Mouse (Mus musculus) heart, postnatal 14 days (tissue): ENCODE results near the gene Prkag2. TPM values are rescaled to one million over a fixed set of nuclear protein-coding genes. Genes with fewer than 3 reads are reported as not detected.

Experiments used
- DNase-seq, 2 experiments: peaks; one replicate each; pipeline ENCODE4 v3.0.0; 2021 to 2022
- intact Hi-C: fragments of 180-260 bp; cut with DNase I; formaldehyde crosslinking; loops from one replicate; pipeline ENCODE4 v1.15.1; 2025
- total RNA-seq, 2 experiments: library from RNA; stranded (reverse); gene quantifications; 2 replicates each; pipeline ENCODE4 v1.2.3; 2021

The Prkag2 gene
- total RNA-seq, 2 experiments from 2014 or later: 41.9 to 43.5 TPM

GRCm38 (mm10) chr5:24904001-24904400 is 196.4 kb downstream of the Prkag2 start:
- intact Hi-C loops: loop anchor here (10.0 kb wide), 1 partner anchor 181 kb away; no protein-coding TSS in a partner anchor
- DNase-seq: no peak

DNA sequence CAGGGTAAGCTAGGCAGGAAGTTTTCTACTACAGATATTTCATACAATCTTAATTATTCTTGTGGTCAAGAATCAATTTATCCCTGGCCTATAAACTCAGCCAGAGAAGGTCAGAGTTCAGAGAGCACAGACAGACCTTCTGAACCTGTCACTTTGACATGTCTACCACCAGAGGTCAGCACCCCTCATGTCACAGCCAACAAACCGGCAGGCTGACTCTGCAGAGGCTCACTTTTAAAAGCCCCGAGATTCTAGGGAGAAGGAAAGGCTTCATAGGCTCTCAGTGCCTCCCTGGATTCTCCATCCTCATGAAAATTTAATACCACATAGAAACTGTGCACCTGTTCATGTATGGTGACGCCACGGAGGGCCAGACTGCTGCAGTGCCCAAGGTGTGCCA is 197.6 kb downstream of the Prkag2 start:
- peak; percentile 36 to 49 for DNase-seq

GRCm38 (mm10) chr5:24895606-24896005 is 204.8 kb downstream of the Prkag2 start:
- no peak for DNase-seq
- intact Hi-C loops: no loop called here

More for the DNA sequence above, 197.6 kb downstream of the Prkag2 start:
- intact Hi-C loops: loop anchor here (2.0 to 10.0 kb wide), 2 partner anchors 108 to 182 kb away; no protein-coding TSS in a partner anchor

DNA sequence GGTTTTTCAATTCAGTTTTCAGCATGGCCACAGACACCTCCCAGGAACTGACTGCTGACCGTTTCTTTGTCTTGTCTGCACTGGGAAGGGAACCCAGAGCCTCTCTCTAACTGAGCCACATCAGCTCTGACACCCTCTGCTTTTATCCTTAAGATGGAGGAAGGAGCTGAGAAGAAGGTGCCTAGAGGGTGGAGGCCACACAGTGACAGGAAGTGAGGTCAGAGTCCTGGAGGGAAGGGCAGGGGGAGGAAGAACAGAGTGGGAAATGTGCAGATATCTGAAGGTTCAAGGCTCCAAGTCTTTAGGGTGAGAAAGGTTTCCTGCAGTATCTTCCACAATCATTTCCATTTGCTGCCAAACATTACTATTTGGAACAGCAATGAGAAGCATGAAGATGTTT is 205.6 kb downstream of the Prkag2 start:
- intact Hi-C loops: no loop called here
- no peak for DNase-seq

DNA sequence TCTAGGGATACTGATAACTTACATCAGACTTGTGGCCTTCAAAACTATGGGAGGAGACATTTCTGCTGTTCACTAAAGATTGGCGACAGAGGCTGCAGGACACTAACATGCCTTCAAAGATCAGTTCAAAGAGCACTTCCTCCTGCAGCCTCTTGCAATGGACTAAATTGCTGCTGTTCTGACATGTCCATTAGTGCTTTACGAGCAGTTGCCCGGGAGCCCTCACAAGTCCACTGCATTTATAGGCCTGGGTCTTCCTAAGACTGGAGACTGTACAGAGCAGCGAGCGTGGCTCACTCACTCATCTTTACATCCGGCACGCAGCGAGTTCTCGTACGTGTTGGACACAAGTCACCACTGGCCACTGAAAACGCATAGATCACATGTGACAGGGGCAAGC is 208.0 kb downstream of the Prkag2 start:
- intact Hi-C loops: no loop called here
- no peak for DNase-seq

DNA sequence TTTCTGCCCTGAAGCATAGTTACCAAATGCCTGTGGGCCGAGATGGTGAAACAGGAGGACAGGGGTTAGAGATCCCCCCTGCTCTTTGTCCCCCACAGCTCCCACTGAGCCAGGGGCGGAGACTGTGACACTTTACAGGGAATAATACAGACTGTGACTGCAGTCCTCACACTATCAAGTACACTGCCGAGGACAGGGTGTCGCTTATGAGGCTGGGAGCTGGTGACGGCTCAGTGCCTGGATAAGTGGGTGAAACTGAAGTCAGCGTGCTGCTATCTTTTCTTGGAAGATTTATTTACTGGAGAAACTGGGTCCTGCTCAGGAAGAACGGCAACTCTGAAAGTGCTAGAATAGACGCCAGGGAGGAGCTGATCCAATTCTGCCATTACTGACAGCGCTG is 210.6 kb downstream of the Prkag2 start:
- intact Hi-C loops: no loop called here
- DNase-seq: no peak

DNA sequence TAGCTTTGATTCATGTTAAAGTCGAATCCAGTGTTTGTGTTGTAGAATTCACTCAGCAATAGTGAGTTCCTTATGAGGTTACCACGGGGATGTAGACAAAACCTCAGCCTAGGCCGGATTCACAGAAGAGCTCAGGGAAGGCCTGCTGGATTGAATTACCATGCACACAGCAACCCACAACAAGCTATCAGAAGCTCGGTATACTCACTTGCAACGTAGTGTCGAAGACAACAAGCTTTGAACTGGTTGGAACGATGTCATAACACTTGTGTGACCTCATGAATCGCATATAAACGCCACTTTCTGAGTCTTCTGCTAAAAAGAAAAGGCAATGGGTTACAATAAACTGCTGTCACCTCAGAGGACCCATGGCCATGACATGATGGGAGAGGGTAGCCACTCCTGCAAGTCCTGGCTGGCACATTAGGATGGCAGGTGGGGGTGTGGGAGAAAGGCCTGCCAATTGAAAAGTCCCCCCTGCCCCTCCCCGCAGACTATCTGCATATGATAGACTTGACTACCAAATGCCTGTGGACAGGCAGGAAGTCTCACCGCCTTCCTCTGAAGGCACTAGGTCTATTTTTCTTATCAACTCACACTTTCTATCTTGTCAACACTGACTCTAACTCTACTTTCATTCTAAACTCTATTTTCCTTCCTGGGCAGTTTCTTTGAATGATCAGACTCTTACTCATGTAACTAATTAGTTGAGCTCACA is 211.4 kb downstream of the Prkag2 start:
- DNase-seq: no peak
- intact Hi-C loops: no loop called here

DNA sequence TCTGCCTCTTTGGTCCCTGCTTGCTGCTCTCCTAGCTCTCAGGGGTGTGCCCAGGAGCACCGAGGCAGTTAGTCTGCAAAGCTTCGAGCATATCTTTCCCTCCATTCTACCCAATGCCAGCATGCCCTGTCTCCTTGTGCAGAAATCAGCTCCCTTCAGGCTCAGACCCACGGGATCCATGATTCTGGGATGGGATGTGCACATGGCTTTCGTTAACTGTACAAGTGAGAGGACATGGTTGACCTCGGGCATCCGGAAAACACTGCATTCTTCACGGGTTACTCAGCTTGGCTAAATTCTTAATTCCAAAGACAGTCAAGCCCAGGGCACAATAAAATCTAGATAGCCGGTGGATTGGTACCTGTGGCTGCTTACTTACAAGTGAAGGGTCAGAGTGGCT is 213.2 kb downstream of the Prkag2 start:
- no peak for DNase-seq
- intact Hi-C loops: no loop called here

- intact Hi-C loops: no loop called here
Measured at GRCm38 (mm10) chr5:24878713-24879112, 221.7 kb downstream of the Prkag2 start.

GRCm38 (mm10) chr5:24877836-24878624 is 222.4 kb downstream of the Prkag2 start:
- intact Hi-C loops: no loop called here
- DNase-seq: peak; percentile 32 to 56

More at GRCm38 (mm10) chr5:24878713-24879112, 221.7 kb downstream of the Prkag2 start:
- no peak for DNase-seq

DNA sequence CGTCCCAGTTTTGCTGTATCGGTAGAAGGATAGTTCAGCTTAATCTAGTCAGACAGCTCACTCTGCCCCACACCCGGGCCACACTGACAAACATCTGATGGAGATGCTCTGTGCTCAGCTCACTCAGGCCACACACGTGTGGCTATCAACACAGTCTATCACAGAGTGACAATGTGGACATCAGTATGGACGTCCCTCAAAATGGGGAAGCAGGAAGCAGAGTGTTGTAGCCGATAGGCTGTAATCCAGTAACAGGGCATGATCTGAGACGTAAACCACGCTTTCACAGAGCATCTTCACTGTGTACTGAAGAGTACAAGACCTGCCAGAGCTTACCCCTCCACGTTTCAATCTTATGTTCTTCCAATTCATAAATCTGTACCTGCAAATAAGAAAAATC is 223.8 kb downstream of the Prkag2 start:
- intact Hi-C loops: no loop called here

GRCm38 (mm10) chr5:24874111-24874510 is 226.3 kb downstream of the Prkag2 start:
- peak in 1 of 2 experiments; percentile 20 for DNase-seq
- intact Hi-C loops: no loop called here

More for the DNA sequence above, 223.8 kb downstream of the Prkag2 start:
- DNase-seq: no peak

GRCm38 (mm10) chr5:24873221-24873620 is 227.2 kb downstream of the Prkag2 start:
- intact Hi-C loops: no loop called here
- no peak for DNase-seq

- intact Hi-C loops: no loop called here
- peak in 1 of 2 experiments; percentile 23 for DNase-seq
Measured at GRCm38 (mm10) chr5:24871276-24871675, 229.2 kb downstream of the Prkag2 start.

DNA sequence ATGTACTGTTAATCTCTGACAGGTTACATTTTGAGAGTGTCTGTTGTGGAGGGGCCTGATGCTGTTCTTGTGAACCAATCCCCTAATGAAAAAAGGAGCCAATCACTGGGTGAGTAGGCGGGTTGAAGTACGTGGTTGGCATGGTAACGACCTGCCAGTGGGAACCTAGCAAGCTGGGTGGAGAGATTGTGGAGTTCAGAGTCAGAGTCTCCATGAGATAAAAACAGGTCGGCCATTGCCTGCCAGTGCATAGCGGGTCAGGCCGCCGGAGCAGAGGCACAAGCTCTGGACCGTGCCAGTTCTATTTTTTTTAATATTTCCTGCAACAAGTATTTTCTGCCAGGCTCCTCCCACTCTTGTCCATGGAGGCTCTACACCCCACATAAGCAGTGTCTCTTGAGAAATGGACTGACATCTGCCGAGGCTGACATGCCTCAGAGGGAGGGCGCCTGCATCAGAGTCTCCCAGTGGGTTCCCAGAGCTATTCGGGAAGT is 230.6 kb downstream of the Prkag2 start:
- intact Hi-C loops: no loop called here
- DNase-seq: no peak

DNA sequence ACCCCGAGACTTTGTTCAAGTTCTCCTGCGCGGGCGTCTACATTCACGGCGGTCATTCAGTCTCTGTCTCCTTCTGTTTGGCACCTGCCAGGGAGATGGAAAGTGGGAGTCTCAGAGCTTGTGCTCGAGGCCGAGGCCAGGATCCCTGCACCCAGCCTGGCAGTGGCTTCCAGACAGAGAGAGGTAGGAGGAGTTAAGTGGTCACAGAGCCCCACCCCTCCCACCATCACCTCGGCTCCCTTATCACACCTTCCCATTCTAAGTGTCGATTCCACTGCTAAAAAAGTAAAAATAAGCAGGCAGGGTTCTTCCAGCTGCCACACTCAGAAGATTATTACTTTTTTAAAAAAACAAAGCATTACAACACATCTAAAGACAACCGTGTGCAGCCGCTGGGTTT is 236.6 kb downstream of the Prkag2 start:
- intact Hi-C loops: no loop called here

GRCm38 (mm10) chr5:24861449-24861930 is 239.0 kb downstream of the Prkag2 start:
- intact Hi-C loops: no loop called here
- no peak for DNase-seq

More for the DNA sequence above, 236.6 kb downstream of the Prkag2 start:
- no peak for DNase-seq

DNA sequence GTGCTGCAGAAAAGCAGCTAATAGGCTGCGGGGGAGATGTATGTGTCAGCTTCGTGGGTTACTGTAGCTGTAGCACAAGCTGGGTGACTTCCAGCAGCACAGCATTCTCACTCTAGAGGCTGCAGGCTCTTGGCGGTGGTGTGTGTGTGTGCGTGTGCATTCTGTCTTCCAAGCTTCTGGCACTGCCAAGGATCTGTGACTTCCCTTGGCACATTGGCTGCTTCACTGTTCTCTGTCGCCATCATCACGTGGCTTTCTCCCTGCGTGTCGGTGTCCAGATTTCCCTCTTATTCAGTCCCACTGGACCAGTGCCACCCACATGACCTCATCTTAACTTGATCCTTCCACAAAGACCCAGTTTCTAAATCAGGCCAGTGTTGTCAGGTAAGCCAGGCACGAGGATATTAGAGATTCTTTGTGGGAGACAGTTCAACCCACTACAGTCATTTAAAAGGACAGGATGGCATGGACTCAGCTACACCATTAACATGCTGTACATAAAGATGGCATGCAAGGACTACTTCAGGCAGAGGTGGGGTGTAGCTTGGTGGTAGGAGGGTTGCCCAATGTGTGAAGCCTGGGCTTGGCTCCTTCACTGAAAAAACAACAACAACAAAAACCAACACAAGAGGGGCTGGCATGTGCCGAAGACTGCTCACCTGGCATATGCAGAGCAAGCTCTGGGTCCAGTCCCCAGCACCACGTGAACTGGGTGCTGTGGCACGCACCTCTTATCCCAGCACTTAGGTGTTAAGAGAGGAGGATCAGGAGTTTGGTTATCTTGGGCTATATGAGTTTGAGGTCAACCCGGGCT is 239.6 kb downstream of the Prkag2 start:
- DNase-seq: peak; percentile 40 to 60

GRCm38 (mm10) chr5:24859771-24860540 is 240.5 kb downstream of the Prkag2 start:
- intact Hi-C loops: no loop called here
- DNase-seq: no peak

More for the DNA sequence above, 239.6 kb downstream of the Prkag2 start:
- intact Hi-C loops: no loop called here
